Mouse (Mus musculus): ENCODE results near the gene Ostm1.

The Ostm1 gene

GRCm38 (mm10) chr10:42583902-42584435 lies 347 bp downstream of the Ostm1 start:
- DNase-seq (ENCODE audit: low read depth), result no peak

- DNase-seq (ENCODE audit: low read depth), result no peak
Observed at GRCm38 (mm10) chr10:42584436-42584983, 888 bp downstream of the Ostm1 start.

GRCm38 (mm10) chr10:42585156-42585555 lies 1.5 kb downstream of the Ostm1 start:
- no peak for DNase-seq (ENCODE audit: low read depth)

GRCm38 (mm10) chr10:42585596-42586305 lies 2.1 kb downstream of the Ostm1 start:
- DNase-seq (ENCODE audit: low read depth), result no peak

- no peak for DNase-seq (ENCODE audit: low read depth)
Observed at GRCm38 (mm10) chr10:42587961-42588750, 4.5 kb downstream of the Ostm1 start.

- no peak for DNase-seq (ENCODE audit: low read depth)
Observed at GRCm38 (mm10) chr10:42589505-42589904, 5.9 kb downstream of the Ostm1 start.

- DNase-seq (ENCODE audit: low read depth), result no peak
Observed at GRCm38 (mm10) chr10:42590261-42591184, 6.9 kb downstream of the Ostm1 start.

GRCm38 (mm10) chr10:42591185-42591992 lies 7.8 kb downstream of the Ostm1 start:
- DNase-seq (ENCODE audit: low read depth), result no peak

GRCm38 (mm10) chr10:42591993-42592686 lies 8.5 kb downstream of the Ostm1 start:
- no peak for DNase-seq (ENCODE audit: low read depth)

- DNase-seq (ENCODE audit: low read depth), result no peak
Observed at GRCm38 (mm10) chr10:42593201-42593600, 9.6 kb downstream of the Ostm1 start.

- DNase-seq (ENCODE audit: low read depth), result no peak
Observed at GRCm38 (mm10) chr10:42598615-42599014, 15.0 kb downstream of the Ostm1 start.

- no peak for DNase-seq (ENCODE audit: low read depth)
Observed at GRCm38 (mm10) chr10:42601556-42601955, 17.9 kb downstream of the Ostm1 start.

- no peak for DNase-seq (ENCODE audit: low read depth)
Observed at GRCm38 (mm10) chr10:42604874-42605273, 21.3 kb downstream of the Ostm1 start.

- no peak for DNase-seq (ENCODE audit: low read depth)
Observed at GRCm38 (mm10) chr10:42606757-42607156, 23.1 kb downstream of the Ostm1 start.

- no peak for DNase-seq (ENCODE audit: low read depth)
Observed at GRCm38 (mm10) chr10:42613075-42613474, 29.5 kb downstream of the Ostm1 start.

- DNase-seq (ENCODE audit: low read depth), result no peak
Observed at GRCm38 (mm10) chr10:42613639-42614381, 30.2 kb downstream of the Ostm1 start.

GRCm38 (mm10) chr10:42614766-42615165 lies 31.1 kb downstream of the Ostm1 start:
- DNase-seq (ENCODE audit: low read depth), result no peak

- DNase-seq (ENCODE audit: low read depth), result no peak
Observed at GRCm38 (mm10) chr10:42618291-42618690, 34.7 kb downstream of the Ostm1 start.

GRCm38 (mm10) chr10:42625907-42626306 lies 42.3 kb downstream of the Ostm1 start:
- DNase-seq (ENCODE audit: low read depth), result no peak

Data from c-Kit-positive CD71-negative TER-119-negative erythroid progenitor cells, embryonic 14.5 days (primary cell).